Mouse (Mus musculus): ENCODE results near the gene Daam1.

- TF ChIP-seq CTCF (IDR thresholded peaks at IDR 0.05; ENCODE audit: insufficient read depth, low read length) = no peak
- TF ChIP-seq POLR2A (IDR thresholded peaks at IDR 0.05; ENCODE audit: borderline replicate concordance, extremely low read depth, low read depth, low read length) = no peak
Observed at GRCm38 (mm10) chr12:71870644-71871043, 39.8 kb downstream of the Daam1 start.
